Mouse (Mus musculus) embryonic fibroblast, embryonic 13.5 days (primary cell): ENCODE measurements around the gene Tiam1.

Experiments used
- CTCF ChIP-seq: IDR thresholded peaks from 2 replicates; pipeline ENCODE4 v1.5.1; 2011; ENCODE audit warnings: mild to moderate bottlenecking, control low read depth, low read length, moderate library complexity, borderline replicate concordance; ENCODE audit not compliant: insufficient read depth
- POLR2A ChIP-seq: IDR thresholded peaks from 2 replicates; pipeline ENCODE4 v1.6.1; 2011; ENCODE audit warnings: low read depth, mild to moderate bottlenecking, control low read depth, low read length, moderate library complexity

- TF ChIP-seq CTCF: no peak
- no peak for TF ChIP-seq POLR2A
Observed at GRCm38 (mm10) chr16:89952821-89953220, 190.7 kb downstream of the Tiam1 start.
